Mouse (Mus musculus) heart, embryonic 14.5 days (tissue): Measurements from ENCODE around the gene Gm5148. TPM values are rescaled to one million over a fixed set of nuclear protein-coding genes. Genes with fewer than 3 reads are reported as not detected.

Source experiments
- ATAC-seq: fragments of 200-750 bp; cut with Nextera tagmentation; 2 replicates; pipeline ENCODE4 v1.8.0; 2017; ENCODE audit warnings: low read depth, moderate TSS enrichment; ENCODE audit not compliant: insufficient number of reproducible peaks, insufficient read depth, low FRiP score
- H3K27ac ChIP-seq, 2 experiments: fragments of 200-500 bp in 1 of 2; fragments of 300-500 bp in 1 of 2; sonication (generic) in 1 of 2; replicated peaks in 1 of 2; 2 replicates each; pipeline ENCODE4 v1.5.1; 2012 to 2014; ENCODE audit warnings: low read depth in 2 of 2, low read length in 2 of 2, control low read depth in 1 of 2, mild to moderate bottlenecking in 1 of 2, mixed read lengths in 1 of 2; ENCODE audit not compliant: control insufficient read depth in 1 of 2, insufficient read depth in 1 of 2
- H3K27me3 ChIP-seq: fragments of 300-500 bp; sonication (generic); 2 replicates; pipeline ENCODE4 v1.6.1; 2014; ENCODE audit warnings: mild to moderate bottlenecking, low read length, control low read depth; ENCODE audit not compliant: control insufficient read depth, insufficient read depth
- H3K36me3 ChIP-seq: fragments of 300-500 bp; sonication (generic); 2 replicates; pipeline ENCODE4 v1.6.1; 2014; ENCODE audit warnings: mild to moderate bottlenecking, control low read depth, low read length, mixed read lengths; ENCODE audit not compliant: control insufficient read depth, insufficient read depth
- H3K4me1 ChIP-seq, 2 experiments: fragments of 200-500 bp in 1 of 2; fragments of 300-500 bp in 1 of 2; sonication (generic) in 1 of 2; 2 replicates each; pipeline ENCODE4 v1.6.1; 2012 to 2014; ENCODE audit warnings: low read length in 2 of 2, control low read depth in 1 of 2, mixed read lengths in 1 of 2; ENCODE audit not compliant: control insufficient read depth in 2 of 2, insufficient read depth in 2 of 2
- H3K4me2 ChIP-seq: fragments of 300-500 bp; sonication (generic); 2 replicates; pipeline ENCODE4 v1.6.1; 2014; ENCODE audit warnings: mild to moderate bottlenecking, low read length
- H3K4me3 ChIP-seq, 2 experiments: fragments of 200-500 bp in 1 of 2; fragments of 300-500 bp in 1 of 2; sonication (generic) in 1 of 2; 2 replicates each; pipeline ENCODE4 v1.5.1; 2012 to 2014; ENCODE audit warnings: low read length in 2 of 2, mild to moderate bottlenecking in 2 of 2, control low read depth in 1 of 2, low read depth in 1 of 2, moderate library complexity in 1 of 2; ENCODE audit not compliant: control insufficient read depth in 1 of 2, insufficient read depth in 1 of 2
- H3K9ac ChIP-seq: fragments of 300-500 bp; sonication (generic); 2 replicates; pipeline ENCODE4 v1.6.1; 2014; ENCODE audit warnings: mild to moderate bottlenecking, low read length
- H3K9me3 ChIP-seq: fragments of 300-500 bp; sonication (generic); 2 replicates; pipeline ENCODE4 v1.6.1; 2016; ENCODE audit warnings: low read length, control low read depth; ENCODE audit not compliant: control insufficient read depth
- WGBS: fragments of 180-500 bp; shearing (Covaris S2); extraction: QIAGEN DNeasy Blood & Tissue Kit; methylation state at CpG from one replicate; pipeline ENCODE4 v1.1.7; 2014; 5-methylcytosine and 5-hydroxymethylcytosine counted together
- polyA plus RNA-seq: library from polyadenylated mRNA; unstranded; fragments of >200 nt; fragmentation: Nextera tagmentation; extraction: Ambion mirVana; gene quantifications from 2 replicates; pipeline ENCODE4 v1.2.1, GENCODE M21; 2014

Gene Gm5148
- polyA plus RNA-seq, 1 experiment from 2014 or later = 2.7 TPM

GRCm38 (mm10) chr3:37707801-37708200, 16.5 kb downstream of the Gm5148 start:
- peaks cover 6 to 21% of the 10 kb centered on the region in 2 experiments; a peak in 3 of 4 replicates for H3K4me1 ChIP-seq
- H3K9me3 ChIP-seq = peaks cover 3% of the 10 kb centered on the region; the same call in 1 of the 2 replicates
- no peak for ATAC-seq
- 83% methylated on average over 6 of the region's 6 CpGs for WGBS
- no peak overlapping the region for H3K4me2 ChIP-seq
- no peak overlapping the region for H3K4me3 ChIP-seq
- no peak overlapping the region for H3K27ac ChIP-seq
- no peak overlapping the region for H3K9ac ChIP-seq
- H3K36me3 ChIP-seq = no peaks in the 10 kb centered on the region
- H3K27me3 ChIP-seq = no peaks in the 10 kb centered on the region

GRCm38 (mm10) chr3:37706439-37706838, 17.9 kb downstream of the Gm5148 start:
- H3K4me3 ChIP-seq = no peak overlapping the region
- H3K36me3 ChIP-seq = no peaks in the 10 kb centered on the region
- 61% methylated on average over 4 of the region's 4 CpGs for WGBS
- H3K27me3 ChIP-seq = no peaks in the 10 kb centered on the region
- no peak overlapping the region for H3K9ac ChIP-seq
- H3K9me3 ChIP-seq = peaks cover 3% of the 10 kb centered on the region; the same call in 1 of the 2 replicates
- H3K27ac ChIP-seq = no peak overlapping the region
- peaks cover 4 to 10% of the 10 kb centered on the region in 2 experiments; a peak in 3 of 4 replicates for H3K4me1 ChIP-seq
- H3K4me2 ChIP-seq = no peak overlapping the region
- ATAC-seq = no peak

GRCm38 (mm10) chr3:37705436-37705835, 18.9 kb downstream of the Gm5148 start:
- Histone ChIP-seq H3K4me3 (no peak overlapping the region), H3K27me3 (no peaks in the 10 kb centered on the region), H3K36me3 (no peaks in the 10 kb centered on the region), H3K9ac (no peak overlapping the region), H3K9me3 (peaks cover 3% of the 10 kb centered on the region; the same call in 1 of the 2 replicates), H3K4me2 (no peak overlapping the region), H3K4me1 (peaks cover 4 to 10% of the 10 kb centered on the region in 2 experiments; a peak in 3 of 4 replicates), H3K27ac (no peak overlapping the region)
- ATAC-seq = no peak
- 13% methylated on average over 6 of the region's 6 CpGs for WGBS

DNA sequence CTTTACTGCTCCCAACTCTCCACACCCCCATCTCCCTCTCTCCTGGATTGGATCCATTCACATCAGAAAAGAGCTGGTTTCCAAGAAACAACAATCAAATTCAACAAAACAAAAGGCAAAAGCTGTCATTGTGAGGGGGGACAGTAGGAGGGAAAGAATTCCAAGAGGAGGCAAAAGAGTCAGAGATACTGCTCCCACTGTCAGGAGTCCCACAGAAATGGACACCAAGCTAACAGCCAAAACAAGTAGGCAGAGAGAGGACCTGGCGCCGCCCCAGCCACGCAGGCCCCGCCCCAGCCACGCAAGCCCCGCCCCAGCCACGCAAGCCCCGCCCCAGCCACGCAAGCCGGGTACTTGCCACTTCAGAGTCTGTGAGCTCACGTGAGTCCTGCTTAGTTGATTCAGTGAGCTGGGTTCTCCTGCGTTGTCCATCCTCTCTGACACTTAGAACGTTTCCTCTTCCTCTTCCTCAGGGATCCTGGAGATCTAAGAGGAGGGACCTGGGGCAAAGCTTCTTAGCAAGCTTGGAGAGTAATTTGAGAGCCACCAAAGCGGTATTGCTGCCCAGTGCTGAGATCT, 19.5 kb downstream of the Gm5148 start:
- no peaks in the 10 kb centered on the region for H3K9me3 ChIP-seq
- H3K27ac ChIP-seq = no peak overlapping the region
- no peak overlapping the region; the same call in 1 of the 2 replicates for H3K4me2 ChIP-seq
- H3K4me3 ChIP-seq = no peak overlapping the region
- H3K4me1 ChIP-seq = peaks cover 4 to 10% of the 10 kb centered on the region in 2 experiments; a peak in 3 of 4 replicates
- H3K9ac ChIP-seq = no peak overlapping the region; the same call in 1 of the 2 replicates
- 0 out of 2 replicates have a peak, but pooled peaks have one; percentile 21 for ATAC-seq
- H3K27me3 ChIP-seq = no peaks in the 10 kb centered on the region
- no peaks in the 10 kb centered on the region for H3K36me3 ChIP-seq
- WGBS = 27% methylated on average over 14 of the region's 14 CpGs

- H3K36me3 ChIP-seq = no peaks in the 10 kb centered on the region
- WGBS = 86% methylated on average over 6 of the region's 6 CpGs
- H3K27me3 ChIP-seq = no peaks in the 10 kb centered on the region
- H3K4me1 ChIP-seq = peaks cover 4 to 10% of the 10 kb centered on the region in 2 experiments; a peak in 3 of 4 replicates
- no peak overlapping the region for H3K4me2 ChIP-seq
- H3K9me3 ChIP-seq = no peaks in the 10 kb centered on the region
- no peak for ATAC-seq
- H3K9ac ChIP-seq = no peak overlapping the region
- H3K27ac ChIP-seq = no peak overlapping the region
- no peak overlapping the region for H3K4me3 ChIP-seq
These were observed 21.2 kb downstream of the Gm5148 start for GRCm38 (mm10) chr3:37703066-37703465.

DNA sequence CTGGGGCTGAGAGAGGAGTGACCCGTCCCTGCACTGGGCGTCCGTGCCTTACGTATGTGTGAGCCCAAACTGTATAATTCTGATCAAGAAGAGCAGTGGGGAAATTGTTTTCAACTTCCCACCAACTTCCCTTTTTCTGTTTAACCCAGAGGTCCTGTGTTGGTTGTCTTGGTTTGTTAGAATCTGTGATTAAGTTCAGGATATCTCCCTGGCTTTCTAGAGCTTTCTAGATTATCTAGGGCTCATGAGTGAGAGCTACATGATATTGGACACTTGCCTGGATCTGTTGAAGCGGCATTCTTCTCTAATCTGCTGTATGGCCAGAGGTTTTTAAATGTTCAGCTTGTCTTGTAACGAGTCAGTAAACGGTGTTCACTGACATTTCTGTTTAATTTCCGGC, 30.7 kb downstream of the Gm5148 start:
- ATAC-seq = no peak
- H3K4me1 ChIP-seq = peaks cover 3 to 20% of the 10 kb centered on the region in 2 experiments
- H3K36me3 ChIP-seq = no peaks in the 10 kb centered on the region
- WGBS = 40% methylated on average over 8 of the region's 8 CpGs
- no peak overlapping the region for H3K4me3 ChIP-seq
- H3K9me3 ChIP-seq = no peaks in the 10 kb centered on the region
- no peak overlapping the region; the same call in 1 of the 2 replicates for H3K4me2 ChIP-seq
- H3K27me3 ChIP-seq = no peaks in the 10 kb centered on the region
- peak overlapping the region in 1 of 2 experiments; percentile 42; a peak in 1 of 4 replicates for H3K27ac ChIP-seq
- H3K9ac ChIP-seq = no peak overlapping the region

DNA sequence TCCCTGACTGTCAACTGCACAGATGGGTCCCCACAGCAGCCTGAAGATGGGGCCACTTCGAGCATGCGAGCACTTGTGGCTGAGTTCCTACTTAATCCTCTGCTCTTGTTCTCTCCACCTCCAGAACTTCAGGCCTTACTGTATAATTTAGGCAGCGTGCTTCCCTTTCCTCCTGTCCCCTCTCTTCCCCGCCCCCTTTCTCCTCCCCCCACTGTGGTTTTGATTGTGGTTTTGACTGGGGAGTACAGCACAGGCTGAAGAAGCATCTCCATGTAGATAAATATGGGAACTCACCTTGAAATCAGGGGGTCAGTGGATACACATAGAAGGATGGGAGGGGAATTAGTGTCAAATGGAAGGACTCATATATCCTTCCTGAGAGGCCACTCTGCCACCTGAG, 31.3 kb downstream of the Gm5148 start:
- H3K4me1 ChIP-seq = peaks cover 3 to 20% of the 10 kb centered on the region in 2 experiments
- H3K9me3 ChIP-seq = no peaks in the 10 kb centered on the region
- H3K27me3 ChIP-seq = no peaks in the 10 kb centered on the region
- 71% methylated on average over 4 of the region's 4 CpGs for WGBS
- no peak overlapping the region for H3K4me3 ChIP-seq
- no peak for ATAC-seq
- no peaks in the 10 kb centered on the region for H3K36me3 ChIP-seq
- 0 out of 4 replicates have a peak overlapping the region, but pooled peaks of 1 of the 2 experiments have one; percentile 42 for H3K27ac ChIP-seq
- H3K4me2 ChIP-seq = no peak overlapping the region
- H3K9ac ChIP-seq = no peak overlapping the region
